Mouse (Mus musculus) adrenal gland, postnatal 36 days (tissue): Measurements from ENCODE around the gene Btg4. TPM values are rescaled to one million over a fixed set of nuclear protein-coding genes. Genes with fewer than 3 reads are reported as not detected.

Experiments used
- DNase-seq, 2 experiments: peaks; one replicate each; pipeline ENCODE4 v3.0.0; 2021; ENCODE audit warnings: mixed read lengths in 1 of 2
- long read RNA-seq, 2 experiments: library from polyadenylated mRNA; stranded (forward); transcript quantifications; one replicate each; pipeline ENCODE4 v2.0.0; 2021; ENCODE audit warnings: borderline sequencing depth in 2 of 2
- total RNA-seq, 2 experiments: library from RNA; stranded (reverse); gene quantifications; 2 replicates each; pipeline ENCODE4 v1.2.3; 2021

The Btg4 gene
- not detected for total RNA-seq
- long read RNA-seq, experiment 1: 0 reads
- long read RNA-seq, experiment 2: 0 reads

GRCm38 (mm10) chr9:51060601-51061000, at the start of gene Btg4:
Gene Btg4 (plus strand): TSS chr9:51060901.
- DNase-seq: no peak

- DNase-seq: no peak
These were observed 47.1 kb upstream of the Btg4 start for GRCm38 (mm10) chr9:51013644-51014043.

GRCm38 (mm10) chr9:51015732-51016131, 45.0 kb upstream of the Btg4 start:
- DNase-seq: peak; percentile 26 to 38

DNA sequence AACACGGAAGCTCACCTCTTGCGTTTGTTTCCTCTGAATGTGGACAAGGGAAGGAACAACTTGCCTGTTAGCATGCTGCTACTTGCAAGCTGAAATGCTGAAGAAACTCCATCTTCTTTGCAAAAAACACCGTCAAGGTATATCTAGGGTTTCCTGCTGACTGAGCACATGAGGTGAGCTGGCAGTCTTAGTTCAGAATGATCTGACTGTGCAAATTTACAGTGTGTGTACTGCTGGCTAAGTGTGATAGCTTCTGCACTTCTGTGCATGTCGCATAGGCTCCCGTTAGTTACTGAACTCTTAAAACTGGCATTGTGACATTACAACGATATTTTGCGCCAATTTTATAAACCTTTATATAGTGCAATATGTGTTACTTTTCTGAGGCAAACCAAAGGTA, 41.0 kb upstream of the Btg4 start:
- DNase-seq: no peak

DNA sequence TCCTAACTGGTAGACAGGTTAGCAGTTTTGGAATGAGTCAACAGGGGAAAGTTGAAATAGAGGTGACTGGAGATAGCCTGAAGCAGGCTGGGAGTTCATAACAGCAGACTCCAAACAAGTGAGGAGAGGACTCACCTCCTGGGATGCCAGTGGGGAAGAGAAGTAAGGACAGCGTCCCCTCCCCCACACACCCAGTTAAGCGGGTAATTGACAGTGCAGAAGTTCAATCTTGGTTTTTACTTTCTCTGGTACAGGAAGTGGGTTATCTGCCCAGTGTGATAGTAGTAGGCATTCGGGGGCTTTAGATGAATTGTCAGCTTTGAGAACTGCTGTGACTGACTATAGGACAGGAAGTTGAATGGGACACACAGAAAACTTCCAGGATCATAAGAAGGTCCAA, 40.4 kb upstream of the Btg4 start:
- DNase-seq: no peak

- no peak for DNase-seq
These were observed 39.4 kb upstream of the Btg4 start for GRCm38 (mm10) chr9:51021123-51021795.

DNA sequence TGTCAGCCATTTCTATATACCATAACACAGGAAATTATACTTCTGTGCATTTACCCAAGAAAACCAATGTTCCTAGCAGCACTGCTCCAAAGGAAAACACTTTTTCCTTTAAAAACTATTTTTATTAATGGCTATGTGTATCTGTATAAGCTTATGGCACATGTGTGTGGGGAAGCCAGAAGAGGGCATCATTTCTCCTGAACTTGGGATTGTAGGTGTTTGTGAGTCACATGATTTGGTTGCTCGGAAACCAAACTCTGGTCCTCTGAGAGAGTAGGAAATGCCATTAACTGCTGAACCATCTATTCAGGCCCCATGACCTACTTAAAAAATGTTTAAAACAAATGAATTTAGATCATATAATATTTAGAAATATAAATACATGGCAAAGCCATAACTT, 33.7 kb upstream of the Btg4 start:
- DNase-seq: no peak

GRCm38 (mm10) chr9:51030147-51030546, 30.6 kb upstream of the Btg4 start:
- no peak for DNase-seq

GRCm38 (mm10) chr9:51031603-51032002, 29.1 kb upstream of the Btg4 start:
- no peak for DNase-seq

- no peak for DNase-seq
These were observed 28.4 kb upstream of the Btg4 start for GRCm38 (mm10) chr9:51032291-51032690.

DNA sequence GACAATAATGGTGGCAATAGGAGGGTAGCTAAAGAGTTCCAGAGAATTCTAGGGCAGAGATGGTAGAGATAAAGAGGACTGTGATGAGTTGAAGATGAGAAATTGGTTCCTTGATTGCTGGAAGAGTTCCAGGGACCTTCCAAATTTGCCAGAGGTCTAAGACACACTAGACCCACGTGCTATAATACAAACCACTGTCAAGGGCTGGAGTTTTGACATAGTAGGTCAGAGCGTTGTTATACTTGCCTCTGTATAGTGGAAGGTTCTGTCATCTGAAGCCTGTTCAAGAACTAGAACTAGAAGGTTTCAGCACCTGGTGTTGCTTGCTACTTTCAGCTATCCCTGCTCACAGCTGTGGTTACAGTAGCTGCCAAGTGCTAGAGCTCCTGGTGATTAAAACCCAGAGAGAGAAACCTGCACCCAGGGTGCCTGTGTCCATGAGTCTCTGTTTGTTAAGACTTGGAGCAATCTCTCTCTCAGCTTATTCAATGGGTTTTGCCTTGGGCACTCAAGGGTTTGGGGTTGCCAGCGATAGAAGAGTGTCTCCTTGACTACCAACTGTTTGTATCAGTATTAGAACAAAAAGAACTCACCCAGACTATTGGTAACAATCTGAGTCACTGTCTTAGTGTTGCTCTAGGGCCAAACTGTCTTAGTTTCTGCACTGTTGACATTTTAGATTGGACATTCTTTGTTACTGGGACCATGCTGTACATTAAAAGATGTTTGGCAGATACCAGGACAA, 27.7 kb upstream of the Btg4 start:
- no peak for DNase-seq

DNA sequence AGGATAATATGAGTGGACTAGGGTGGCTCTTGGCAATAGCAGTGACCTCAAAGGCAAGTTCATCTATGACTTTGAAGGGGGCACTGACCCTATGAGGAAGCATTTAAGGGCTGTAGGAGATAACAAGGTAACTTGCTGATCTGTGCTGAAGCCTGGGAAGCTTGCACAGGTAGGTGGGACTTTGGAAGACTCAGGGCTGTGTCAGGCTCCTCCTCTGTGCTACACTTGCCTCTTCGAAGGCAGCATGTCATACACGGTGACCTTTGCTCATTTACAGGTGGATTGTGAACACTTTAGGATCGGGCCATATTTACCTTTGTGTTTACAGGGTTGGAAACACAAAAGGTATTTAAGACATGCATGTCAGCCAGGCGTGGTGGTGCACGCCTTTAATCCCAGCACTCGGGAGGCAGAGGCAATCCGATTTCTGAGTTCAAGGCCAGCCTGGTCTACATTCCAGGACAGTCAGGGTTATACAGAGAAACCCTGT, 19.2 kb upstream of the Btg4 start:
- no peak for DNase-seq

DNA sequence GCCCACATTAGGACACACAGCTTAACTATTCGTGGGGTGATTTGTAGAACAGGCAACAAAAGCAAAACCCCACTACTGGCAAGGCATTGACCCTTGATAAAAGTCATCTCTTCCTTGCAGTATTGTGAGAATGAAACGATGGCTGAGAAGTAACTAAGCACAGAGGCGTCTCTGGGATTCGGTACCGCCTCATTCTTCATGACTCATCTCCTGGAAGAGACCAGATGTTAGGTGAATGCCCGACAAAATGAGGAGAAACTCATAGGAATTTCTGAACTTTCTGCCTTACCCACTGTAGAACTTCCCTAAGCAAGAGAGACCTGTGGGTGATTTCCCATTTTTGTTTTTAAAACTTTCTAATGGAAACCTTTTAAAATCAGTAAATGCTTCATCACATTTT, 18.6 kb upstream of the Btg4 start:
- DNase-seq: no peak

DNA sequence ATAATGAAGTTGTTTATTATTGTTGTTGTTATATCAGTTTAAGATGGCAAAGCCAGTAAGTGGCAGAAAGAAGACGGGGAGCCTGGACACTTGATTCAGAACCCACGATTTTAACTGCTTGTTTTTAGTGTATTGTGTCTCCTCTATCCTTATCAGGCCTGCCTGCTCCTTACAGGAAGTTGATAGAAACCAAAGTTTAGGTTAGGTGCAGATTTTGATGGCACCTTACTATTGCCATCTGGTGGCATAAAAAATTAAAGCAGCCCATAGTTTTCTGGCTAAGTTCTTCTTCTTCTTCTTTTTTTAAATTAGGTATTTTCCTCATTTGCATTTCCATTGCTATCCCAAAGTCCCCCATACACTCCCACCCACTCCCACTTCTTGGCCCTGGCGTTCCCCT, 8.5 kb upstream of the Btg4 start:
- no peak for DNase-seq

DNA sequence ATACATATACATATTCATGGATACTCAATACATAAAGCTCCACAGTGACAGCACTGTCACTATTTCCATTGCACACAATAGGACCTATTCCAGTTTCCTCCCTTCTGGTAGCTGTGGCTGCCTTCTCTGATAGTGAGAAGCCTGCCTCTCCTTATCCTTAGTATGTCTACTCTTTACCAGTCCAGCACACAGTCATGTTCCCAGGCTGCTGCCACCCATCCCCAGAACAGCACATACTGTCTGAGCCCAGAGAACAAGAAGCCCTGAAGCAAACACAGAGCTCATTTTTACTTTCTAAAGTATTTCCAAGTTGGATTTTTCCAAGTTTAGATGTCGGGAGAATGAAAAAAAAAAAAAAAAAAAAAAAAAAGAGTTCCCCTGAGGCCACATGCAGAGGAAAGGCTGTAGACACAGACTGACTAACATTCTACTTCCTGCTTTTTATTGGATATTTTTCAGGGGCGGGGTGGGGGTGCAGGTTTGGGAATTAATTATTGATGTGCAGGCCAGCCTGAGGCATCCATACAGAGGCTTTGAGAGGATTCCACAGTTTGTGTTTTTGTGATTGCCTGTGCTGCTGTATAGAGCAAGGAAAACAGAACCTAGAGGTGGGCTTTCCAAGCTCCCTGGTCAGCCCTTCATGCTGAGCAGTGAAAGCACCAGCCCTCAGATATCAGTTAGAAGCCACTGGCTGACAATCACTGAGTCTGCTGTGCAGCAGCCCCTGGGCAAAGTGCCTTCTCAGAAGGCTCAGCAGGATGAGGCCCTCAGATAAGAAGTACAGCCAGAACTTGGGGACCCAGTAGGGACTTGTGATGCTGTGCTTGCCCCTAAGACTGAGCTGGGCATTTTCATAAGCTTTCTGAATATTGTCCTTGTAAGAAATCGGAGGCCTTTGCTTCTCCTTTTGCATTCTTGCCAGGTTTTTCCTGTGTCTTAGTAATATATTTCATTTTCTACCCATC, 4.1 kb upstream of the Btg4 start:
- no peak for DNase-seq

- DNase-seq: no peak
These were observed 1.7 kb upstream of the Btg4 start for GRCm38 (mm10) chr9:51058951-51059521.

GRCm38 (mm10) chr9:51068202-51068601, 7.5 kb downstream of the Btg4 start:
- DNase-seq: peak in 1 of 2 experiments; percentile 25

DNA sequence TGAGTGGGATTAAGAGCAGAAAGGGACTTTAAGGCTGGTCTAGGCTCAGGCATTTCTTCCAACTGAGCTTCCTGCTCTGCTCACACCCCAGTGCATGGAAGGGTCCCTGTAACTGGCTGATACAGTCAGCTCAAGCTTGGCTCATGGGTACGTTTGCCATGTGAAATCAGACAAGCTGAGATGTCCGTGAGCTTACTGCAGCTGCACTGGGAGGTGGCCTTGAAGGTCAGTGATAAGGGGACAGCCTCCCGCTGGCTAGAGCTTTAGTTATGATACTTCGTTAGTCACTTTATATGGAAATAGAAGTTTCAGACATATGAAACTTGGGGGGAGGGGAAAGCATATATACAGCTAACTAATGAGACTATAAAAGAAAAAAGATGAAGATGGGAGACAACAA, 10.1 kb downstream of the Btg4 start:
- DNase-seq: peak; percentile 43 to 54

DNA sequence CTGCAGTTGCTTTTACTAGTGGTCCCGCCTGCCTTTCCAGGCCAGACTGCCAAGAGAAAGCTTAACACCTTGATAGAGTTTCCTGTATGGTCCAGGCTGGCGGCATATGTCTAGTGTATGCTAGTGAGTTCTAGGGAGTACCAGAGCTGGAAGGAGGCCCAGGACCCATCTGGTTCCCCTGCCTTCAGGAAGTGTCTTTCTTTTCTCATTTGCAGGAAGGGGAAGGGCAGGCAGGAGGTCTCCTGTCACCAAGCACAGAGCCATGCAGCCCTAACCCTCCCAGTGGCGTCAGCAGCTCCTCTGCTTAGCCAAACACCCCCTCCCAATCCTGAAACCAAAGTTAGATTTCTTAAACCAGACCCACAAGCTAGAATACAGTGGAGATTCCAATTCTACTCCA, 15.1 kb downstream of the Btg4 start:
- peak; percentile 19 to 21 for DNase-seq

DNA sequence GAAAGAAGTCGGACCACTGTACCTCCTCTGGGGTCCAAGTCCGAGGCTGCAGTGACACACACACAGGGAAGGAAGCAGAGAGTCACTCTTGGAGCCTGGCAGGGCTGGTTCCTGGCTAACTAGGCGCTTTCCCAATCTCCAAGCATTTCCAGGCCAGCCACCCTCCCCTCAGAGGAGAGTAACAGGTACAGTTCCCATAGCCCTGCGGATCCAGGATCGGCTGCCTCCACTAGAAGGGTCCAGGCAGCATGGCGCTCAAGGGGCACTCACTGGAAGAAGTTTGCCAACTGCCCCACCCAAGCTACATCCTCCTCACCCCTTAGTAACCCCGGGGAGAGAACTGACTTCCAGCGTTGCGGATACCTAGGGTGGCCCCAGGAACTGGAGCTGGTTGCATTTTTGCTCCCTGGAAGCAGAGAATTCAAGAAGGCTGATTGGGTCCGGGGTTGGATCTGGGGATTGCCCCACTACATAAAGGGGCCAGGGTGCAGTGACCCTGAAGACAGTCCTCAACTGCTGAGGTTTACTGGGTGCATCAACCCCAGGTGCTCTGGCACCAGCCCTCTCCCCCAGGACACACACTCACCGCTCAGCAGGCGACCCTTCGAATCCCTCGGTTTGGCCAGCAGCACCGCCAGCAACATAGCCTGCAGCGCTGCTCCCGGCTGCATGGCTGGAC, 15.7 kb downstream of the Btg4 start:
- peak; percentile 7 to 28 for DNase-seq

DNA sequence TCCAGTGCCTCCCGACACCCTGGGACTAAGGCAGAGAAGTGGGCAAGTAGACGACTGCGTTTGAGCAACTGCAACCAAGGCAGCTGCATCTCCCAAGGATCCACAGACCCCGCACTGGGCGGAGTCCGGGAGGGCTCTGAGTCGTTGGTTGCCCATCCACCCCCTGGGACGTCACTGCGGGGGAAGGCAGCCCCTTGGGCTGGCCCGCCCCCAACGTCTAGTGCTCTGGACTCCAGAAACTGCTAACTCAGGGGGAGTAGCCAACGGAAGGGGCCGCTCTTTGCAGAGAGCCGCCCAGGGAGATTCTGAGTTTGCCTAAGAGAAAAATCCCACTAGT, 16.2 kb downstream of the Btg4 start, which contains the start of gene Layn:
Gene Layn, minus strand, starts transcription at position 116 of the 337 bp plus-strand sequence.
- peak; percentile 79 to 89 for DNase-seq
